Mouse (Mus musculus) forebrain, embryonic 12.5 days (tissue): Measurements from ENCODE around the gene Scyl2. TPM values are rescaled to one million over a fixed set of nuclear protein-coding genes. Genes with fewer than 3 reads are reported as not detected.

ENCODE experiments used
- polyA plus RNA-seq: library from polyadenylated mRNA; unstranded; fragments of >200 nt; fragmentation: Nextera tagmentation; extraction: Ambion mirVana; gene quantifications from 2 replicates; pipeline ENCODE4 v1.2.1, GENCODE M21; 2016

Gene Scyl2
- polyA plus RNA-seq, 1 experiment from 2014 or later: 13.7 TPM

Other genes starting within 250 kb of the Scyl2 start
- gene Gas2l3, start 242.3 kb downstream of the Scyl2 start, polyA plus RNA-seq: 16.8 and 21.9 TPM in 2 replicates
- not detected in 2 replicates for gene Nr1h4, start 152.7 kb downstream of the Scyl2 start, polyA plus RNA-seq
- gene Slc17a8, start 65.0 kb downstream of the Scyl2 start, polyA plus RNA-seq: 0.40 and 0.57 TPM in 2 replicates
- gene Actr6, start 46.0 kb upstream of the Scyl2 start, polyA plus RNA-seq: 45.0 and 45.2 TPM in 2 replicates
- gene Uhrf1bp1l, start 58.7 kb upstream of the Scyl2 start, polyA plus RNA-seq: 36.9 and 42.2 TPM in 2 replicates
- gene Anks1b, start 187.2 kb upstream of the Scyl2 start, polyA plus RNA-seq: 23.6 and 26.7 TPM in 2 replicates